ENCODE assay signal across 29 mouse cellular contexts in the genomic region with DNA sequence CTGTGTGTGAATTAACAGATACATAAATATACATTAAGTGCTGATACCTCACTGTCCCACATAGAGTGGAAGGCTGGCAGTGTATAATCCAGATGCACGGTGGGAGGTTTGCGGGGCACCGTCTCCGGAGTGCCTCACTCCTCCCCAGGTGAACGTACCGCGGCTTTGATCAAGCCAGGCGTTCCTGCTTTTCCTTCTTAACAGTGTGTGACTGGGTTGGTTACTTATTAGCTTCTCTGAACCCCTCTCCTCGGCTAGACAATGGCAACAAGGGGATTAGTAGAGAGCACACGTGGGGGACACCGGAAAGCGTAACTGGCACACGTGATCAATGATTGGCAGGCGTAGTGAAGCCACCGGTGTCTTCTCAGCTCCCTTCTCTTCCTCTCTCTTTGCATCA.
DNase-seq lines count a peak whose midpoint lies in the region; ATAC-seq lines count a peak whose summit lies in the region.
"Had no signal": no experiment of that assay in that cellular context is flagged by ENCODE, and none has a peak within 500 bp of the region (broad histone marks: within the 10 kb centered on the region; RNA-seq: fewer than 3 reads in every experiment).

No protein-coding gene starts in this region.

- no peak overlapping the region for H3K9ac ChIP-seq in forebrain, embryonic 16.5 days (replicated peaks; ENCODE audit: low read depth, low read length)
- no peak overlapping the region for H3K9ac ChIP-seq in kidney, embryonic 16.5 days (replicated peaks; ENCODE audit: low read length)
- H3K9ac ChIP-seq in intestine, embryonic 16.5 days (ENCODE audit: low read depth, low read length), result no peak overlapping the region
- no peak overlapping the region for H3K9ac ChIP-seq in midbrain, embryonic 16.5 days (ENCODE audit: low read depth, low read length)
- no peak overlapping the region for H3K9ac ChIP-seq in forebrain, embryonic 13.5 days
- H3K9ac ChIP-seq: embryonic facial prominence, embryonic 15.5 days; heart, embryonic 13.5 days; hindbrain, embryonic 15.5 days; liver, embryonic 14.5 days had no signal

- H3K36me3 ChIP-seq in forebrain, embryonic 10.5 days (replicated peaks), result no peaks in the 10 kb centered on the region
- no peaks in the 10 kb centered on the region for H3K36me3 ChIP-seq in forebrain, embryonic 16.5 days (ENCODE audit: control insufficient read depth, insufficient read depth)
- no peaks in the 10 kb centered on the region for H3K36me3 ChIP-seq in kidney, embryonic 16.5 days (ENCODE audit: insufficient read depth, low read length)
- H3K36me3 ChIP-seq in intestine, embryonic 16.5 days (ENCODE audit: control insufficient read depth, insufficient read depth, low read length), result no peaks in the 10 kb centered on the region
- H3K36me3 ChIP-seq in midbrain, embryonic 16.5 days (ENCODE audit: control insufficient read depth, insufficient read depth, low read length), result no peaks in the 10 kb centered on the region
- H3K36me3 ChIP-seq in forebrain, embryonic 13.5 days (ENCODE audit: poor library complexity, severe bottlenecking), result no peaks in the 10 kb centered on the region
- H3K36me3 ChIP-seq: embryonic facial prominence, embryonic 10.5 days; embryonic facial prominence, embryonic 15.5 days; heart, embryonic 13.5 days; hindbrain, embryonic 10.5 days; hindbrain, embryonic 15.5 days had no signal

- DNase-seq in forebrain, embryonic 10.5 days (ENCODE audit: extremely low spot score, low spot score), result peak; percentile 13
- no peak for DNase-seq in kidney, adult 11 months
- DNase-seq in gastrocnemius, postnatal 14 days, result no peak
- DNase-seq: adrenal gland, adult 2 months; cerebellum, adult 8-10 months; cerebellum, postnatal 25 days; heart, postnatal 10 days; kidney, adult 18-20 months; liver; lung, adult 2 months; lung, postnatal 10 days; right cerebral cortex, postnatal 25 days; thymus, adult 2 months; thymus, postnatal 4 days had no signal

- H3K27ac ChIP-seq in forebrain, embryonic 10.5 days, result no peak overlapping the region
- H3K27ac ChIP-seq in forebrain, embryonic 16.5 days (ENCODE audit: low read length), result no peak overlapping the region
- no peak overlapping the region for H3K27ac ChIP-seq in kidney, embryonic 16.5 days (ENCODE audit: low read length)
- H3K27ac ChIP-seq in intestine, embryonic 16.5 days (ENCODE audit: low read length), result no peak overlapping the region
- H3K27ac ChIP-seq in midbrain, embryonic 16.5 days (ENCODE audit: low read length), result no peak overlapping the region
- H3K27ac ChIP-seq in forebrain, embryonic 13.5 days, result no peak overlapping the region
- H3K27ac ChIP-seq: embryonic facial prominence, embryonic 10.5 days; embryonic facial prominence, embryonic 15.5 days; heart, embryonic 13.5 days; hindbrain, embryonic 10.5 days; hindbrain, embryonic 15.5 days; liver, embryonic 14.5 days; macrophage had no signal

- 74% methylated on average over 15 of the region's 15 CpGs for WGBS in forebrain, embryonic 10.5 days
- 60% methylated on average over 15 of the region's 15 CpGs for WGBS in forebrain, embryonic 16.5 days
- 61% methylated on average over 15 of the region's 15 CpGs for WGBS in kidney, embryonic 16.5 days
- WGBS in intestine, embryonic 16.5 days, result 71% methylated on average over 15 of the region's 15 CpGs
- 40% methylated on average over 15 of the region's 15 CpGs for WGBS in midbrain, embryonic 16.5 days
- WGBS in forebrain, embryonic 13.5 days, result 65% methylated on average over 15 of the region's 15 CpGs

- no peaks in the 10 kb centered on the region for H3K27me3 ChIP-seq in forebrain, embryonic 10.5 days (ENCODE audit: poor library complexity, severe bottlenecking)
- H3K27me3 ChIP-seq in forebrain, embryonic 16.5 days (replicated peaks; ENCODE audit: control insufficient read depth, insufficient read depth, low read length), result no peaks in the 10 kb centered on the region
- H3K27me3 ChIP-seq in kidney, embryonic 16.5 days (ENCODE audit: insufficient read depth, low read length), result no peaks in the 10 kb centered on the region
- no peaks in the 10 kb centered on the region for H3K27me3 ChIP-seq in intestine, embryonic 16.5 days (replicated peaks; ENCODE audit: control insufficient read depth, insufficient read depth, low read length)
- no peaks in the 10 kb centered on the region for H3K27me3 ChIP-seq in midbrain, embryonic 16.5 days (ENCODE audit: control insufficient read depth, insufficient read depth, low read depth, low read length)
- no peaks in the 10 kb centered on the region for H3K27me3 ChIP-seq in forebrain, embryonic 13.5 days
- H3K27me3 ChIP-seq: CH12.LX; embryonic facial prominence, embryonic 15.5 days; heart, embryonic 13.5 days; hindbrain, embryonic 15.5 days had no signal

- ATAC-seq in forebrain, embryonic 16.5 days, result no peak
- ATAC-seq in kidney, embryonic 16.5 days (ENCODE audit: low FRiP score, low TSS enrichment), result peak; percentile 72; the same call in 1 of the 2 replicates
- ATAC-seq in intestine, embryonic 16.5 days, result peak; percentile 31; the same call in 1 of the 2 replicates
- no peak for ATAC-seq in midbrain, embryonic 16.5 days
- no peak for ATAC-seq in forebrain, embryonic 13.5 days
- ATAC-seq: activated CD4-positive, CD25-positive, alpha-beta regulatory T cell, adult 4 months; forebrain, embryonic 14.5 days had no signal

- no peak overlapping the region; the same call in 1 of the 2 replicates for H3K4me2 ChIP-seq in forebrain, embryonic 16.5 days (ENCODE audit: low read length)
- 0 out of 2 replicates have a peak overlapping the region, but pooled peaks have one; percentile 4 for H3K4me2 ChIP-seq in kidney, embryonic 16.5 days (replicated peaks; ENCODE audit: low read depth, low read length)
- H3K4me2 ChIP-seq in intestine, embryonic 16.5 days (ENCODE audit: low read depth, low read length), result 0 out of 2 replicates have a peak overlapping the region, but pooled peaks have one; percentile 7
- H3K4me2 ChIP-seq in midbrain, embryonic 16.5 days (ENCODE audit: low read length), result peak overlapping the region; percentile 0; the same call in 1 of the 2 replicates
- no peak overlapping the region for H3K4me2 ChIP-seq in forebrain, embryonic 13.5 days
- H3K4me2 ChIP-seq: embryonic facial prominence, embryonic 15.5 days; heart, embryonic 13.5 days; hindbrain, embryonic 15.5 days had no signal

- no peaks in the 10 kb centered on the region for H3K9me3 ChIP-seq in forebrain, embryonic 10.5 days
- H3K9me3 ChIP-seq in forebrain, embryonic 16.5 days (ENCODE audit: control insufficient read depth, low read length), result no peaks in the 10 kb centered on the region
- no peaks in the 10 kb centered on the region for H3K9me3 ChIP-seq in kidney, embryonic 16.5 days (ENCODE audit: low read length)
- H3K9me3 ChIP-seq in intestine, embryonic 16.5 days (ENCODE audit: control insufficient read depth, low read length), result no peaks in the 10 kb centered on the region
- no peaks in the 10 kb centered on the region for H3K9me3 ChIP-seq in midbrain, embryonic 16.5 days (replicated peaks; ENCODE audit: control insufficient read depth, low read length, poor library complexity, severe bottlenecking)
- no peaks in the 10 kb centered on the region for H3K9me3 ChIP-seq in forebrain, embryonic 13.5 days (replicated peaks)
- H3K9me3 ChIP-seq: embryonic facial prominence, embryonic 10.5 days; embryonic facial prominence, embryonic 15.5 days; heart, embryonic 13.5 days; hindbrain, embryonic 15.5 days had no signal

- H3K4me1 ChIP-seq in forebrain, embryonic 10.5 days, result peaks cover 33% of the 10 kb centered on the region
- peaks cover 17% of the 10 kb centered on the region for H3K4me1 ChIP-seq in forebrain, embryonic 16.5 days (replicated peaks; ENCODE audit: control insufficient read depth, insufficient read depth, low read length)
- peaks cover 5% of the 10 kb centered on the region; the same call in 1 of the 2 replicates for H3K4me1 ChIP-seq in kidney, embryonic 16.5 days (ENCODE audit: insufficient read depth, low read length)
- H3K4me1 ChIP-seq in intestine, embryonic 16.5 days (ENCODE audit: control insufficient read depth, insufficient read depth, low read length), result no peaks in the 10 kb centered on the region
- H3K4me1 ChIP-seq in midbrain, embryonic 16.5 days (ENCODE audit: control insufficient read depth, insufficient read depth, low read length), result 0 out of 2 replicates have a peak, but pooled peaks cover 2% of the 10 kb centered on the region
- H3K4me1 ChIP-seq in forebrain, embryonic 13.5 days, result peaks cover 32% of the 10 kb centered on the region
- H3K4me1 ChIP-seq: embryonic facial prominence, embryonic 15.5 days; heart, embryonic 13.5 days had no signal

- intact Hi-C loops in gastrocnemius, postnatal 14 days (cut with DNase I; ENCODE audit: low total_unique reads), result no loop called here

- no peak overlapping the region for H3K4me3 ChIP-seq in forebrain, embryonic 10.5 days
- H3K4me3 ChIP-seq in forebrain, embryonic 16.5 days (replicated peaks; ENCODE audit: low read length), result no peak overlapping the region
- H3K4me3 ChIP-seq in kidney, embryonic 16.5 days (ENCODE audit: low read length), result no peak overlapping the region
- H3K4me3 ChIP-seq in intestine, embryonic 16.5 days (ENCODE audit: low read length), result no peak overlapping the region
- H3K4me3 ChIP-seq in midbrain, embryonic 16.5 days (ENCODE audit: low read depth, low read length), result no peak overlapping the region
- H3K4me3 ChIP-seq in forebrain, embryonic 13.5 days, result no peak overlapping the region
- H3K4me3 ChIP-seq: embryonic facial prominence, embryonic 10.5 days; embryonic facial prominence, embryonic 15.5 days; heart, embryonic 13.5 days; hindbrain, embryonic 10.5 days; hindbrain, embryonic 15.5 days had no signal

Comparison
In these comparisons a context has a peak if more than half of its experiments do, and no peak if none do; other contexts are left out.
1. ATAC-seq: peak in kidney, embryonic 16.5 days (single experiment) and intestine, embryonic 16.5 days (single experiment); none in forebrain, embryonic 16.5 days (single experiment), midbrain, embryonic 16.5 days (single experiment) and forebrain, embryonic 13.5 days (single experiment).
2. H3K4me2 ChIP-seq: peak in kidney, embryonic 16.5 days (single experiment), intestine, embryonic 16.5 days (single experiment) and midbrain, embryonic 16.5 days (single experiment); none in forebrain, embryonic 16.5 days (single experiment) and forebrain, embryonic 13.5 days (single experiment).